Mouse (Mus musculus) MEL (cell line): ENCODE results near the gene Gopc. TPM values are rescaled to one million over a fixed set of nuclear protein-coding genes. Genes with fewer than 3 reads are reported as not detected.

Experiments
- DNase-seq: peaks from one replicate; pipeline ENCODE4 v3.0.0; 2011; ENCODE audit warnings: low read depth, low spot score
- H3K27ac ChIP-seq: 2 replicates; pipeline ENCODE4 v1.5.1; 2012; ENCODE audit warnings: low read depth, mild to moderate bottlenecking, control low read depth, low read length, moderate library complexity; ENCODE audit not compliant: control insufficient read depth
- H3K27me3 ChIP-seq, 2 experiments: fragments of 150-350 bp in 1 of 2; sonication (generic) in 1 of 2; 2 replicates each; pipeline ENCODE4 v1.6.1; 2012; ENCODE audit warnings: low read length in 2 of 2, mild to moderate bottlenecking in 2 of 2, improper control_type of control experiment in 1 of 2, moderate library complexity in 1 of 2; ENCODE audit not compliant: insufficient read depth in 2 of 2, control insufficient read depth in 1 of 2
- H3K36me3 ChIP-seq, 2 experiments: 2 replicates each; pipeline ENCODE4 v1.6.1; 2012 to 2014; ENCODE audit warnings: low read length in 2 of 2, improper control_type of control experiment in 1 of 2, inconsistent platforms in 1 of 2, mild to moderate bottlenecking in 1 of 2; ENCODE audit not compliant: insufficient read depth in 2 of 2, control insufficient read depth in 1 of 2
- H3K4me1 ChIP-seq, 2 experiments: fragments of 150-350 bp in 1 of 2; sonication (generic) in 1 of 2; 2 replicates each; pipeline ENCODE4 v1.6.1; 2012; ENCODE audit warnings: low read length in 2 of 2, improper control_type of control experiment in 1 of 2, mild to moderate bottlenecking in 1 of 2; ENCODE audit not compliant: insufficient read depth in 2 of 2, control insufficient read depth in 1 of 2
- H3K4me3 ChIP-seq, 2 experiments: fragments of 150-350 bp in 1 of 2; sonication (generic) in 1 of 2; 2 replicates each; pipeline ENCODE4 v1.5.1; 2012; ENCODE audit warnings: low read depth in 2 of 2, low read length in 2 of 2, mild to moderate bottlenecking in 2 of 2, moderate library complexity in 2 of 2, control low read depth in 1 of 2, improper control_type of control experiment in 1 of 2; ENCODE audit not compliant: control insufficient read depth in 1 of 2, insufficient read depth in 1 of 2
- H3K79me2 ChIP-seq: 2 replicates; pipeline ENCODE4 v1.6.1; 2012; ENCODE audit warnings: mild to moderate bottlenecking, low read length, moderate library complexity; ENCODE audit not compliant: control insufficient read depth, poor library complexity, insufficient read depth
- H3K9ac ChIP-seq: 2 replicates; pipeline ENCODE4 v1.6.1; 2012; ENCODE audit warnings: low read depth, mild to moderate bottlenecking, control low read depth, low read length, moderate library complexity; ENCODE audit not compliant: control insufficient read depth, poor library complexity, severe bottlenecking
- H3K9me3 ChIP-seq: fragments of 150-350 bp; sonication (generic); replicated peaks from 2 replicates; pipeline ENCODE4 v1.6.1; 2012; ENCODE audit warnings: mild to moderate bottlenecking, low read length, improper control_type of control experiment, moderate library complexity; ENCODE audit not compliant: insufficient read depth
- BHLHE40 ChIP-seq: IDR thresholded peaks from 2 replicates; pipeline ENCODE4 v1.6.1; 2012; ENCODE audit warnings: low read depth, mild to moderate bottlenecking, inconsistent platforms, low read length, improper control_type of control experiment, borderline replicate concordance
- CHD1 ChIP-seq: IDR thresholded peaks from 2 replicates; pipeline ENCODE4 v1.6.1; 2012; ENCODE audit warnings: low read depth, mild to moderate bottlenecking, inconsistent platforms, low read length, improper control_type of control experiment
- CHD2 ChIP-seq: IDR thresholded peaks from 2 replicates; pipeline ENCODE4 v1.6.1; 2011; ENCODE audit warnings: low read length, improper control_type of control experiment
- CTCF ChIP-seq, 3 experiments: IDR thresholded peaks in 2 of 3; conservative IDR thresholded peaks in 1 of 3; 2 replicates each; pipeline ENCODE4 v1.5.1; 2011 to 2012; ENCODE audit warnings: low read length in 3 of 3, low read depth in 2 of 3, mild to moderate bottlenecking in 2 of 3, improper control_type of control experiment in 1 of 3, inconsistent platforms in 1 of 3, mixed read lengths in 1 of 3, moderate library complexity in 1 of 3; ENCODE audit not compliant: control insufficient read depth in 1 of 3, insufficient read depth in 1 of 3, poor library complexity in 1 of 3, severe bottlenecking in 1 of 3
- E2F4 ChIP-seq: IDR thresholded peaks from 2 replicates; pipeline ENCODE4 v1.6.1; 2011; ENCODE audit warnings: low read depth, low read length, improper control_type of control experiment, borderline replicate concordance
- ELF1 ChIP-seq: IDR thresholded peaks from 2 replicates; pipeline ENCODE4 v1.6.1; 2014; ENCODE audit warnings: low read depth, mild to moderate bottlenecking, inconsistent platforms, low read length, improper control_type of control experiment, moderate library complexity
- EP300 ChIP-seq, 2 experiments: IDR thresholded peaks; 2 replicates each; pipeline ENCODE4 v1.6.1; 2011; ENCODE audit warnings: improper control_type of control experiment in 2 of 2, low read length in 2 of 2, low read depth in 1 of 2, mild to moderate bottlenecking in 1 of 2
- ETS1 ChIP-seq: IDR thresholded peaks from 2 replicates; pipeline ENCODE4 v1.6.1; 2012; ENCODE audit warnings: low read depth, mild to moderate bottlenecking, inconsistent platforms, low read length, improper control_type of control experiment, moderate library complexity
- GATA1 ChIP-seq: IDR thresholded peaks from 2 replicates; pipeline ENCODE4 v1.6.1; 2011; ENCODE audit warnings: low read depth, low read length, improper control_type of control experiment
- MAX ChIP-seq: IDR thresholded peaks from 2 replicates; pipeline ENCODE4 v1.6.1; 2011; ENCODE audit warnings: low read length, improper control_type of control experiment
- MAZ ChIP-seq: IDR thresholded peaks from 2 replicates; pipeline ENCODE4 v1.6.1; 2012; ENCODE audit warnings: low read depth, mild to moderate bottlenecking, inconsistent platforms, low read length, improper control_type of control experiment
- MYB ChIP-seq: IDR thresholded peaks from 2 replicates; pipeline ENCODE4 v1.6.1; 2011; ENCODE audit warnings: mild to moderate bottlenecking, low read depth, low read length, improper control_type of control experiment
- MYC ChIP-seq: IDR thresholded peaks from 2 replicates; pipeline ENCODE4 v1.6.1; 2011; ENCODE audit warnings: low read depth, mild to moderate bottlenecking, low read length, improper control_type of control experiment, moderate library complexity
- POLR2A ChIP-seq, 2 experiments: IDR thresholded peaks; 2 replicates each; pipeline ENCODE4 v1.6.1; 2011 to 2012; ENCODE audit warnings: low read length in 2 of 2, mild to moderate bottlenecking in 2 of 2, control low read depth in 1 of 2, improper control_type of control experiment in 1 of 2, low read depth in 1 of 2, moderate library complexity in 1 of 2; ENCODE audit not compliant: control insufficient read depth in 1 of 2, insufficient read depth in 1 of 2, poor library complexity in 1 of 2
- POLR2AphosphoS5 ChIP-seq: IDR thresholded peaks from 2 replicates; pipeline ENCODE4 v1.6.1; 2012; ENCODE audit warnings: low read depth, borderline replicate concordance, mild to moderate bottlenecking, inconsistent platforms, low read length, moderate library complexity, mixed read lengths
- SIN3A ChIP-seq: IDR thresholded peaks from 2 replicates; pipeline ENCODE4 v1.6.1; 2012; ENCODE audit warnings: low read length, improper control_type of control experiment, inconsistent platforms
- TBP ChIP-seq: IDR thresholded peaks from 2 replicates; pipeline ENCODE4 v1.8.0; 2011; ENCODE audit warnings: low read depth, low read length, improper control_type of control experiment
- TCF12 ChIP-seq: IDR thresholded peaks from 2 replicates; pipeline ENCODE4 v1.6.1; 2014; ENCODE audit warnings: low read depth, mild to moderate bottlenecking, inconsistent platforms, low read length, improper control_type of control experiment, moderate library complexity
- ZKSCAN1 ChIP-seq: IDR thresholded peaks from 2 replicates; pipeline ENCODE4 v1.6.1; 2012; ENCODE audit warnings: low read depth, mild to moderate bottlenecking, inconsistent platforms, low read length, improper control_type of control experiment, moderate library complexity
- ZNF384 ChIP-seq: IDR thresholded peaks from 2 replicates; pipeline ENCODE4 v1.6.1; 2012; ENCODE audit warnings: low read depth, mild to moderate bottlenecking, inconsistent platforms, low read length, improper control_type of control experiment
- polyA plus RNA-seq, 2 experiments: library from polyadenylated mRNA; stranded (reverse) in 1 of 2; unstranded in 1 of 2; fragments of >175 nt in 1 of 2; fragments of >200 nt in 1 of 2; gene quantifications; 2 replicates each; pipeline versions ENCODE4 v1.2.1 to v1.2.4; 2012; ENCODE audit warnings: low replicate concordance in 2 of 2, low read depth in 1 of 2; ENCODE audit not compliant: insufficient read length in 2 of 2, insufficient read depth in 1 of 2, missing spikeins in 1 of 2
- total RNA-seq: library from RNA; depleted of rRNA; stranded (reverse); fragments of 300-350 nt; gene quantifications from 2 replicates; pipeline ENCODE4 v1.2.3, GENCODE M21; 2012

Gene Gopc
- total and polyA plus RNA-seq, 3 experiments = 6.2 to 8.2 TPM; not detected in 1

GRCm38 (mm10) chr10:52360241-52360735 lies 21.6 kb downstream of the Gopc start:
- H3K27ac ChIP-seq = no peak overlapping the region
- no peak for DNase-seq
- no peak overlapping the region for H3K9ac ChIP-seq
- no peaks in the 10 kb centered on the region for H3K9me3 ChIP-seq
- TF ChIP-seq ETS1 = no peak
- TF ChIP-seq MYC = no peak
- TF ChIP-seq MAX = no peak
- TF ChIP-seq TCF12 = no peak
- TF ChIP-seq BHLHE40 = no peak
- TF ChIP-seq CHD2 = no peak
- no peak for TF ChIP-seq GATA1
- no peak for TF ChIP-seq POLR2AphosphoS5
- TF ChIP-seq MAZ = no peak
- no peak for TF ChIP-seq POLR2A (IDR thresholded peaks at IDR 0.05; ENCODE audit: control insufficient read depth in 1 of 2, insufficient read depth in 1 of 2, low read depth in 1 of 2, low read length in 2 of 2, poor library complexity in 1 of 2)
- no peak for TF ChIP-seq SIN3A
- TF ChIP-seq CTCF (IDR thresholded peaks at IDR 0.05 in 2 of 3, conservative IDR thresholded peaks at IDR 0.05 in 1 of 3; ENCODE audit: control insufficient read depth in 1 of 3, insufficient read depth in 1 of 3, low read depth in 2 of 3, low read length in 3 of 3, poor library complexity in 1 of 3, severe bottlenecking in 1 of 3) = no peak
- TF ChIP-seq EP300 (IDR thresholded peaks at IDR 0.05; ENCODE audit: low read depth in 1 of 2, low read length in 2 of 2) = no peak
- TF ChIP-seq ZNF384 = no peak
- no peak for TF ChIP-seq E2F4
- TF ChIP-seq ELF1 = no peak
- TF ChIP-seq ZKSCAN1 = no peak
- TF ChIP-seq MYB = no peak
- TF ChIP-seq CHD1 = no peak
- H3K36me3 ChIP-seq = peaks cover 0 to 1% of the 10 kb centered on the region in 2 experiments; a peak in 2 of 4 replicates
- H3K4me1 ChIP-seq = no peaks in the 10 kb centered on the region
- no peaks in the 10 kb centered on the region for H3K27me3 ChIP-seq
- H3K4me3 ChIP-seq = no peak overlapping the region
- H3K79me2 ChIP-seq = no peaks in the 10 kb centered on the region

GRCm38 (mm10) chr10:52358467-52358866 lies 23.5 kb downstream of the Gopc start, which contains the start of gene Gm26741:
TSS of gene Gm26741 (plus strand) at chr10:52358767.
- Histone ChIP-seq H3K79me2 (no peaks in the 10 kb centered on the region), H3K9me3 (no peaks in the 10 kb centered on the region), H3K9ac (no peak within 1 kb of the TSS), H3K27ac (no peak within 1 kb of the TSS), H3K4me3 (no peak within 1 kb of the TSS), H3K4me1 (no peaks in the 10 kb centered on the region), H3K27me3 (no peaks in the 10 kb centered on the region), H3K36me3 (peaks cover 0 to 2% of the 10 kb centered on the region in 2 experiments; a peak in 2 of 4 replicates)
- TF ChIP-seq ELF1 = no peak
- TF ChIP-seq MYC = no peak
- TF ChIP-seq TBP = no peak
- DNase-seq = no peak
